Mouse (Mus musculus): Measurements from ENCODE around the gene Cyp4f15. TPM values are rescaled to one million over a fixed set of nuclear protein-coding genes. Genes with fewer than 3 reads are reported as not detected.

Cyp4f15 gene
- not detected in 4 replicates for total RNA-seq (2023; ENCODE audit: inconsistent age)

DNA sequence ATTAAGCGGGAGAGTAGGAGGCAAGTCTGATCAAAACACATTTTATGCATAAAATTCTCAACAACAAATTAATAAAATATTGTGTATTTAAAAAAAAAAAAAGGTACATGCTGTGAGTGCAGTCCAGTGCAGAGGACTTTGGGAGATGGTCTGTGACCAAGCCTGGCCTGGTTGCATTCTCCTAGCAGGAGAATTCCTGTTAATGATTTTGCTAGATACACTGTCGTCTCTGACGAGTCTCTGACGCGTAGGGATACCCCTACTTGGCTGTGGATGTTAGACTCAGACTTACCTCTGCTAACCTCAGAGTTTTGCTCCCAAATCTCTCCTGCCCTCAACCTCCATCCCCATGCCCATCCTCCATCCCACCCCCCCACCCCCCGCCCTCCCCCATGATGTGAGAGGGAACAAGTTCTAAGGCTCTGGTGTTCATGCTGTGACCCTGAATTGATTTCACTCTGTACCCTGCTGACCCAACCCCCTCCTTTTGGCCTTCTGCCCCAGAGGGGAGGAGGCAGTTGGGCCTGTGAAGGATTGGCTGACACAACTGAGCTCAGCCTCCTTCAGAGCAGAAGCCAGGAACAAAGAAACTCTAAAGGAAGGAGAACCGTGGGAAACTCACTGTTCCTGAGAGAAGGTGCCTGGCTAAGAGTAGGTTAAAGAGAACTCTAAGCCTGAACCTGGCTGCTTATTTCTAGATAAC, at the start of gene Cyp4f15:
Gene Cyp4f15, plus strand, starts transcription at position 580 of the 703 bp plus-strand sequence.

DNA sequence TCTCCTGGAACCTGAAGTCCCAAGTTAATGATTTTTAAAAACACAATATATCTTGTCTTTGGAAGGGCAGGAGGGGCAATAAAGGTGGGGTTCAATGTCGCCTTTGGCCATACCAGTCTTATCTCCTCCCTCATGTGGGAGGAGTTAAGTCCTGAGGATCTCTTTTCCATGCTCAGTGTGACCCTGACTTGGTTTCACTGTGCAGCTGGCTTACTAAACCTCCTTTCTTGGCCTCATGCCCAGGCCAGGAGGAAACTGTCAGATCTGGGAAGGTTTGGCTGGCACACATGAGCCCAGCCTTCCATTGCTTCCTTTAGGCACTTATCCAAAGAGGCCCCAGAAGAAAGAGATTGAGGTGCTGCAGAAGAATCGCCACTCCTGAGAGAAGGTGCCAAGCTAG, 26.7 kb upstream of the Cyp4f15 start, which contains the start of gene Cyp4f40:
Gene Cyp4f40, plus strand, starts transcription at position 189 of the 400 bp plus-strand sequence.

Other genes starting within 250 kb of the Cyp4f15 start
- gene Cyp4f39, start 232.9 kb upstream of the Cyp4f15 start, total RNA-seq (2023; ENCODE audit: inconsistent age) = not detected in 4 replicates
- gene Cyp4f17, start 179.6 kb upstream of the Cyp4f15 start, total RNA-seq (2023; ENCODE audit: inconsistent age) = 0.51 to 1.3 TPM (median 0.86 TPM) in 4 replicates
- gene Cyp4f16, start 149.1 kb upstream of the Cyp4f15 start, total RNA-seq (2023; ENCODE audit: inconsistent age) = 2.4 to 3.1 TPM (median 2.5 TPM) in 4 replicates
- gene Cyp4f37, start 64.3 kb upstream of the Cyp4f15 start, total RNA-seq (2023; ENCODE audit: inconsistent age) = not detected in 4 replicates
- gene Cyp4f40, start 26.7 kb upstream of the Cyp4f15 start, total RNA-seq (2023; ENCODE audit: inconsistent age) = not detected in 4 replicates
- gene Zfp871, start 102.7 kb downstream of the Cyp4f15 start, total RNA-seq (2023; ENCODE audit: inconsistent age) = 78.3 to 89.6 TPM (median 79.2 TPM) in 4 replicates
- 0.18 to 0.51 TPM (median 0.42 TPM) in 4 replicates for gene Zfp811, start 124.3 kb downstream of the Cyp4f15 start, total RNA-seq (2023; ENCODE audit: inconsistent age)
- gene Zfp799, start 144.6 kb downstream of the Cyp4f15 start, total RNA-seq (2023; ENCODE audit: inconsistent age) = 6.5 to 9.4 TPM (median 8.2 TPM) in 4 replicates
- 7.0 to 11.8 TPM (median 10.3 TPM) in 4 replicates for gene Zfp870, start 206.0 kb downstream of the Cyp4f15 start, total RNA-seq (2023; ENCODE audit: inconsistent age)
- gene Cyp4f14, start 231.7 kb downstream of the Cyp4f15 start, total RNA-seq (2023; ENCODE audit: inconsistent age) = not detected in 4 replicates

Data from B cell, adult (primary cell).